Mouse (Mus musculus): ENCODE data around the gene Nyap2.

Gene Nyap2

DNA sequence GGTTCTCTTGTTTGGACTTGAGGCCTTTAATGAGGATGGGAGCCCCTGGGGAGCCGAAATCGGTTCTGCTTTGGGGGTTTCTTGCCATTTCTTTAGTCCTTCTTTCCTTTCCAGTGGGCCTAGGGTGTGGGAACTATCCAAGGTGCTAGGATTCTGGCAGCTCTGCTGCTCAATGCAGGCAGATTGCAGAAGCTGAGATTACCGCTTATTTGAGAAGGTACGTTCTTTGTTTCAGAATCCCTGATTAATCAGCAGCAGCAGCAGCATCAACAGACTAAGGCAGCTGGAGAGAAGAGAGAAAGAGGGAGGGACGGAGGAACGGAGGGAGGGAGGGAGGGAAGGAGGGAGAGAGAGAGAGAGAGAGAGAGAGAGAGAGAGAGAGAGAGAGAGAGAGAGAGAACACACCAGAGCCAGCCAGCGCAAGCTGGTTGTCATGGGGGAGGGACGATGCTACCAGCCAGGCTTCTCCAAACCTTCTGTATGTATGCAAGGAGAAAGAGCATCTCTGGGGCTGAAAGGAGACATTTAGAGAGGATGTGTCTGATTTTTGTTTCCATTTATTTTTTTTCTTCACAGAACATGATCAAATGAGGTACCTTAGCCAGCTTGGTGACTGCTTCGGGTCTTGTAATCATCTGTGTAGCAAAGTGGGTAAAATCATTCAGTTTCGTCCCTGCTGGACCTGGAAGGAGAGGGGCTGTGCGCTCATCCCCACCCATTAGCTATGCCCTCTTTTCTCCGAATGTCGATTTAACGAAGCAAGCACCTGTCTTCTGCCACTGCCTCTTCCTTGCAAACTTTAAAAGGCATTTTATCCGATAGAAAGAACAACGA, at the start of gene Nyap2:
TSS of gene Nyap2 (plus strand) at position 120 of the 834 bp plus-strand sequence.
- DNase-seq (ENCODE audit: low spot score in 2 of 2) = no peak

- DNase-seq (ENCODE audit: low spot score in 2 of 2) = no peak
Measured at GRCm38 (mm10) chr1:81042907-81043868, 33.6 kb upstream of the Nyap2 start.

- DNase-seq (ENCODE audit: low spot score in 2 of 2) = no peak
Measured at GRCm38 (mm10) chr1:81058340-81058739, 18.4 kb upstream of the Nyap2 start.

DNA sequence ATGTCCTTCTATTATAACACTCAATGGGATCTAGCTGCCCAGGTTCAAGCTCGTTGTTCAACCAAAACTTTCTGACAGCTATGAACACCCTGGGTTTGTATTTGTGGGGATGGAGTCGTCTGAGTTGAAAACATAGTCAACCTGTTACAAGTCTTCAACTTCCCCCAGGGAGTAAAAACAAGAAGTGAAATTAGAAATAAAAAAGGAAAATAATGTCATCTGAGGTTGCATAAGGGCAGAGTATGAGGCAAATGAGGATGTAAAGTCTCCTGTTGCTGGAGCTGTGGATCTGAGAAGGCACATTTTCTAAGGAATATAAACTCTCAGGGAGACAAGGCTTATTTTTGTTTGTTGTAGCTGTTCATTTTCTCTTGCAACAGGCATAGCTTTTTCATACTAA, 17.9 kb upstream of the Nyap2 start:
- no peak for DNase-seq (ENCODE audit: low spot score in 2 of 2)

- no peak for DNase-seq (ENCODE audit: low spot score in 2 of 2)
Measured at GRCm38 (mm10) chr1:81062811-81063210, 13.9 kb upstream of the Nyap2 start.

- no peak for DNase-seq (ENCODE audit: low spot score in 2 of 2)
Measured at GRCm38 (mm10) chr1:81076259-81076658, 491 bp upstream of the Nyap2 start.

DNA sequence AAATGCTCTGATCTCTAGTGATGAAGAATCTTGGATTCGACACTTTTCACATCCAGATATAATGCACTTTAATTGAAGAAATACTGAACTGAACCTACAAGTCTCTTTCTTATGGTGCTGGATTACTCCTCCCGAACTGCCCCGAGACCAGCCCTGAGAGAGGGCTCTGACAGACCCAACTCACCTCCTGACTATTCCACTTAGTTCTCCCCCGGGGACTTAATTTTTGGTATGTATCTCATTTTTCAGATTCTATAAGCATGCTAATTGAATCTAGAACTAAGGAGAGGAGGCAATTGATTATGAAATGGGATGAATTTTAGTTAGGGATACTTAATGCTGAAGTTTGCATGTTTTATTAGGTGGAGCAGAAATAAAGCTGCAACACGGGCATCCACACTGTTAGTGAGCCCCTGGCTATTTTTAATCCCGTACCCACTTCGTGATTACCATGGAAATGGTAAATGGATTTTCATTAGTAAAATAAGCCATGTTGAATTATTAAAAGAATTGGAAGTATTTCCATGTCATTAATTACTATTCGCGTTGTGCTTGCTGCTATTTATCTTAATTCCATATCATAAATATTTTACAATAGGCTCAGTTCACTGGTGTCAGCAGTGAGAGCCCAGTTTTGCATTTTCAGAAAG, 1.0 kb downstream of the Nyap2 start:
- DNase-seq (ENCODE audit: low spot score in 2 of 2) = no peak

- DNase-seq (ENCODE audit: low spot score in 2 of 2) = no peak
Measured at GRCm38 (mm10) chr1:81087485-81087884, 10.7 kb downstream of the Nyap2 start.

GRCm38 (mm10) chr1:81090400-81090799, 13.7 kb downstream of the Nyap2 start:
- no peak for DNase-seq (ENCODE audit: low spot score in 2 of 2)

- DNase-seq (ENCODE audit: low spot score in 2 of 2) = no peak
Measured at GRCm38 (mm10) chr1:81090979-81091378, 14.2 kb downstream of the Nyap2 start.

DNA sequence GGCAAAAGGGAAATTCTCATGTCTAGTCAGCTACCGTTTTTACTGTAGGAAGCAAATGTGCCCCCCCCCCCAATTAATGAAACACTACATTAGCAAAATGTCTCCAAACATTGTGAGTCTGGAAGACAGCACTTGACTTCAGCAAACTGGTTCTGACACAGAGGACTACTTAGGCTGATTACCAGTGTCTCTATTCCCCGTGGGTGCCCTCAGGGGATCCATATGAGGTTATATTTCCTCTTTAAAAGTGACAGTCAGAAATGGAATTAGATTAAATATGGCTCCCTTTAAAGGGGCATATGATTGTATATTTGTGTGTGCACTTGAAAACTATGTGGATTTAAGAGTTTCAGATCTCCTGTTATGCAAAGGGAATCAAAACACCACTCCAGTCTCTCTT, 15.3 kb downstream of the Nyap2 start:
- DNase-seq (ENCODE audit: low spot score in 2 of 2) = no peak

GRCm38 (mm10) chr1:81092886-81093285, 16.1 kb downstream of the Nyap2 start:
- DNase-seq (ENCODE audit: low spot score in 2 of 2) = no peak

DNA sequence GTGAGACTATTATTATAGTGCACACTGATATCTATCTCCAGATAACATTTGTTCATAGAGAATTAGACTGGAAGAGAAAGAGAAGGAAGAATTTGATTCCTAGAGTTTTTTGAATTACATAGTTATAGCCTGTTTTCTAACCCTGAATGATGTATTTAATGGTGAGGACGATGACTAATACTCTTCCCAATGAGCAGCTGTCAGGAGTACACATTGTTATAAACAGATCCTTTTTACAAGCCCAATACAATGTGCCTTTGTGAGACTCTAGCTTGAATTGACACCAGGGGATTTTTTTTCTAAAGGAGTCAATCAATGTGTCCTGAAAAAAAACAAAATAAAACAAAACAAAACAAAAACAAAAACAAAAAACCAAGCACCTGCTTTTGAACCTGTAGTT, 22.2 kb downstream of the Nyap2 start:
- no peak for DNase-seq (ENCODE audit: low spot score in 2 of 2)

DNA sequence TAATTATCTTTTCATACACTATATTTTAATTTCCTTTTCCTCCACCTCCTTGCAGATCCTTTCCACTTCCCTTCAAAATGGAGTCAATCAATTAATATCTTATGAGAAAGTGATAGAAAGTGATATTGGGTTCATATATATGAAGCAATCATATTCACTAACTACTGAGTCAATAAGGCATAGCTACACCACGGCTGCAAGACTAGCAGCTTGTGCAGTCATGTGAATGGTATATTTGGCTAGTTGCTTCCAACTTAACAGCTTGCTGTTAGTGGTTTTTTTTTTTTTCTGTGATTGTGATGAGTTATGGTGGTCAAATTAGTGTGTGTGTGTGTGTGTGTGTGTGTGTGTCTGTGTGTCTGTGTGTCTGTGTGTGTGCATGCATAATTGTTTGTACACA, 25.0 kb downstream of the Nyap2 start:
- DNase-seq (ENCODE audit: low spot score in 2 of 2) = no peak

- no peak for DNase-seq (ENCODE audit: low spot score in 2 of 2)
Measured at GRCm38 (mm10) chr1:81119732-81120131, 43.0 kb downstream of the Nyap2 start.

- no peak for DNase-seq (ENCODE audit: low spot score in 2 of 2)
Measured at GRCm38 (mm10) chr1:81132007-81132712, 55.4 kb downstream of the Nyap2 start.

GRCm38 (mm10) chr1:81143855-81144254, 67.1 kb downstream of the Nyap2 start:
- no peak for DNase-seq (ENCODE audit: low spot score in 2 of 2)

DNA sequence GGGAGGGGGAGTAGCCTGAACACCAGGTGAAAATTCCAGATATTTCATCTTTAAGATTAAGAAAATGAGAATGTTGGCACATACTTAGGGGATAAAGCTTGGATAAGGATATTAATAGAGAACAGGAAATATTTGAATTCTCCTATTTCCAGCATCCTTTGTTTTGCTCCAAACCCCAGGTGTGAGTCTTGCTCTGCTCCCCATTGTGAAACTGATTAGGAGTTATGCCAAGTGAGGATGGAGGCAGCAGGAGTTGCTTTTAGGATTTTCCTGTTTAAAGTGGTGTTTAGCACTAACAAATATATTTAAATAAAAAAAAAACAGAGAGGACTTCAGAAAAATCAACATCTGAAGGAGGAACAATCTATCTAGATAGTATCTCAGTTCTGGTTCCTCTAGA, 68.8 kb downstream of the Nyap2 start:
- DNase-seq (ENCODE audit: low spot score in 2 of 2) = no peak

DNA sequence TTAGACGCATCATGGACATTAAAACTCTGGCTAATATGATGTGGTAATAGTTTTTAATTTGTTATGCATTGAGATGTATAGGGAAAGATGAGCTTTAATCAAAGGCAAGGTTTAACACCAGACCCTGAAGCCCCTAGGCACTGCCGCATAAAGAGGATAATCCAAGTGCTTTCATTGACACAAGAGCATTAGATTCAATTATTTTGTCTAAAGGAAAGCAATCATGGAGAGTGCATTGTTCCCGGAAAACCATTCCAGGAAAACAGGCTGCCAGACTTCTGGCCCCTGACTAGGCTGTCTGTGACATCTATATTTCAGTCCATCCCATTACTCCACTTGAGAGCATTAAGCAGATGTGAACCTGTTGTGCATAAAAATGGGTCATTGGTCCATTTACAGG, 92.5 kb downstream of the Nyap2 start:
- no peak for DNase-seq (ENCODE audit: low spot score in 2 of 2)

GRCm38 (mm10) chr1:81172703-81173102, 96.0 kb downstream of the Nyap2 start:
- no peak for DNase-seq (ENCODE audit: low spot score in 2 of 2)

DNA sequence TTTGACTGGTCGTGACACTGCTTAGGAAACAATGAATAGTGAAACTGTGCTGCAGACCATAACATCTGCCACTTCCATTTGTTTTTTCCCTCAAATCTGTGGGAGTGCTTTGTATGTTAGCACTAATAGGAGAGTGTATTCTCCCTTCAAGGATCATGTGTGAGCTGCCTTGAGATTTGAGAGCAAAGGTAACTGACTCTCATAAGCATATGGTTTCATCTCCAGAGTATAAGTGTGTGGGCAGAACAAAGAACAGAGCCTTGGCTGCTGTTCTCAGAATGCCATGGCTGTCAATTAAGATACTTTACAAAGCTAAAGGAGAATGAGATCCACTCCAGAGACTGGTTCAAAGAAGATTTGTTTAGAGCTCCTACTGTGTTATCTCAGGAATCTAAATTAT, 96.6 kb downstream of the Nyap2 start:
- no peak for DNase-seq (ENCODE audit: low spot score in 2 of 2)

DNA sequence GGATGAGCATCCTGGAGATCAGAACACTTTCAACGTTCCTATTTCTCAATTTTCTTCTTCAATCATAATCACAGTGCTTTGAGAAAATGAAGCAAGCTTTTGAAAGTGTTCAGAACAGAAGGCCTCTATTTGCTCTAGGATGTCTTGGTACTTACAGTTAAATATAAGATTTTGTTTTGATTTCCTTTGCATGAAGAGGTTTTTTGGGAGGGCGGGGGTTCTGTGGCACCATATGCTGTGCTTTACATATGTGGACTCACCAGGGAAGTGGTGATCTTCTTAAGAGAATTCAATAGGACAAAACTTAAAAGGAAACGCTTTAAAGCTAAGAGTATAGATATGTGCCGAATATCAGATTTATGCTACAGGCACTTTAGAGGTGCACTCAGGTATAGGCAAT, 103.0 kb downstream of the Nyap2 start:
- no peak for DNase-seq (ENCODE audit: low spot score in 2 of 2)

Measured in heart, adult 9 months (tissue).